In the genomic region with DNA sequence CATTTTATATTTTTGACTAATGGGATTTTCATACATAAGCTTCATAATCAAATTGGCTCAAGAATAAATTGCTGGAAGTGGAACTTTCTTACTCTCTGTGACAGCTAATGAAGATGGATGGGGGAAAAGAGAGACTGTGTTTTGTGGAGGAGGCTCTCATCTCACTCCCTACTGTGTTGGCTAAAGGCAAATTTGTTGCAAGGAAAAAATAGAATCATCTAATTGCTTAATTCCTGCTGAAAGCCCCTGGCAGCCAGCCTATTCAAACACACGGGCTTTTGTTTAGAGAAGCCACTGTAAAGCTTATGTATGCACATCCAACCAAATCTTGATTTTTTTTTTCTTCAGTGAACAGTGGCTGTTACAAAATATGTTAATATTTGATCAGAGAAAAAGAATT, we compare ENCODE assay signal across 10 mouse cellular contexts.
DNase-seq lines count a peak whose midpoint lies in the region; ATAC-seq and TF ChIP-seq lines count a peak whose summit lies in the region.
"Had no signal": no experiment of that assay in that cellular context is flagged by ENCODE, and none has a peak within 500 bp of the region (broad histone marks: within the 10 kb centered on the region; RNA-seq: fewer than 3 reads in every experiment).

No protein-coding gene starts in this region.

- no peaks in the 10 kb centered on the region for H3K27me3 ChIP-seq in embryonic facial prominence, embryonic 11.5 days (ENCODE audit: control insufficient read depth, insufficient read depth, low read length)
- no peaks in the 10 kb centered on the region for H3K27me3 ChIP-seq in embryonic facial prominence, embryonic 10.5 days (replicated peaks; ENCODE audit: low read depth, poor library complexity, severe bottlenecking)
- peaks cover 18% of the 10 kb centered on the region; the same call in 1 of the 2 replicates for H3K27me3 ChIP-seq in midbrain, embryonic 13.5 days
- H3K27me3 ChIP-seq in midbrain, embryonic 10.5 days (ENCODE audit: low read depth, poor library complexity, severe bottlenecking) = peaks cover 13% of the 10 kb centered on the region; the same call in 1 of the 2 replicates
- no peaks in the 10 kb centered on the region for H3K27me3 ChIP-seq in intestine, embryonic 16.5 days (replicated peaks; ENCODE audit: control insufficient read depth, insufficient read depth, low read length)
- no peaks in the 10 kb centered on the region for H3K27me3 ChIP-seq in thymus, adult 2 months (ENCODE audit: control insufficient read depth, insufficient read depth, low read length)

- no peaks in the 10 kb centered on the region for H3K36me3 ChIP-seq in embryonic facial prominence, embryonic 11.5 days (replicated peaks; ENCODE audit: control insufficient read depth, insufficient read depth, low read depth, low read length)
- H3K36me3 ChIP-seq in embryonic facial prominence, embryonic 10.5 days (replicated peaks) = no peaks in the 10 kb centered on the region
- no peaks in the 10 kb centered on the region for H3K36me3 ChIP-seq in midbrain, embryonic 13.5 days
- no peaks in the 10 kb centered on the region for H3K36me3 ChIP-seq in midbrain, embryonic 10.5 days
- no peaks in the 10 kb centered on the region for H3K36me3 ChIP-seq in intestine, embryonic 16.5 days (ENCODE audit: control insufficient read depth, insufficient read depth, low read length)
- H3K36me3 ChIP-seq in thymus, adult 2 months (ENCODE audit: control insufficient read depth, insufficient read depth, low read length) = no peaks in the 10 kb centered on the region

- H3K9me3 ChIP-seq in embryonic facial prominence, embryonic 11.5 days (replicated peaks; ENCODE audit: control insufficient read depth, low read length) = no peaks in the 10 kb centered on the region
- H3K9me3 ChIP-seq in embryonic facial prominence, embryonic 10.5 days = no peaks in the 10 kb centered on the region
- H3K9me3 ChIP-seq in midbrain, embryonic 13.5 days = no peaks in the 10 kb centered on the region
- no peaks in the 10 kb centered on the region for H3K9me3 ChIP-seq in midbrain, embryonic 10.5 days (replicated peaks)
- no peaks in the 10 kb centered on the region for H3K9me3 ChIP-seq in intestine, embryonic 16.5 days (ENCODE audit: control insufficient read depth, low read length)

- no peak for TF ChIP-seq POLR2A in thymus, adult 2 months (IDR thresholded peaks at IDR 0.05; ENCODE audit: control insufficient read depth, extremely low read depth, insufficient read depth, low read length, poor library complexity)

- no peak for TF ChIP-seq CTCF in thymus, adult 2 months (IDR thresholded peaks at IDR 0.05; ENCODE audit: borderline replicate concordance, control insufficient read depth, extremely low read depth, insufficient read depth, low read length, poor library complexity)

- ATAC-seq in embryonic facial prominence, embryonic 11.5 days (replicated peaks; ENCODE audit: insufficient number of reproducible peaks, low FRiP score, low TSS enrichment, low read depth) = no peak
- peak; percentile 38; the same call in 1 of the 2 replicates for ATAC-seq in midbrain, embryonic 13.5 days
- peak; percentile 23; the same call in 1 of the 2 replicates for ATAC-seq in intestine, embryonic 16.5 days

- H3K4me2 ChIP-seq in embryonic facial prominence, embryonic 11.5 days (ENCODE audit: low read depth, low read length) = no peak overlapping the region
- H3K4me2 ChIP-seq in midbrain, embryonic 13.5 days (replicated peaks) = no peak overlapping the region
- H3K4me2 ChIP-seq in intestine, embryonic 16.5 days (ENCODE audit: low read depth, low read length) = no peak overlapping the region

- DNase-seq in embryonic facial prominence, embryonic 11.5 days (ENCODE audit: low spot score) = peak; percentile 18
- DNase-seq in embryonic facial prominence, embryonic 10.5 days (ENCODE audit: low spot score) = no peak
- no peak for DNase-seq in midbrain, embryonic 10.5 days (ENCODE audit: low spot score)
- DNase-seq in telencephalon, adult 2 months (ENCODE audit: low read depth, low spot score) = peak; percentile 34
- no peak for DNase-seq in thymus, adult 2 months
- DNase-seq in spleen, adult 12 weeks (ENCODE audit: low spot score) = no peak
- DNase-seq: cerebellum, adult 9-10 months; heart, postnatal 36 days had no signal

- H3K4me3 ChIP-seq in embryonic facial prominence, embryonic 11.5 days (ENCODE audit: low read depth, low read length) = no peak overlapping the region
- no peak overlapping the region for H3K4me3 ChIP-seq in embryonic facial prominence, embryonic 10.5 days
- H3K4me3 ChIP-seq in midbrain, embryonic 13.5 days (replicated peaks) = no peak overlapping the region
- no peak overlapping the region for H3K4me3 ChIP-seq in midbrain, embryonic 10.5 days
- H3K4me3 ChIP-seq in intestine, embryonic 16.5 days (ENCODE audit: low read length) = no peak overlapping the region
- H3K4me3 ChIP-seq in thymus, adult 2 months (ENCODE audit: control insufficient read depth, insufficient read depth, low read length) = no peak overlapping the region

- H3K4me1 ChIP-seq in embryonic facial prominence, embryonic 11.5 days (ENCODE audit: control insufficient read depth, insufficient read depth, low read length) = no peaks in the 10 kb centered on the region
- no peaks in the 10 kb centered on the region for H3K4me1 ChIP-seq in embryonic facial prominence, embryonic 10.5 days
- peaks cover 16% of the 10 kb centered on the region; the same call in 1 of the 2 replicates for H3K4me1 ChIP-seq in midbrain, embryonic 13.5 days (replicated peaks)
- H3K4me1 ChIP-seq in midbrain, embryonic 10.5 days = peaks cover 13% of the 10 kb centered on the region
- H3K4me1 ChIP-seq in intestine, embryonic 16.5 days (ENCODE audit: control insufficient read depth, insufficient read depth, low read length) = no peaks in the 10 kb centered on the region
- H3K4me1 ChIP-seq in thymus, adult 2 months (replicated peaks; ENCODE audit: control insufficient read depth, insufficient read depth, low read length) = no peaks in the 10 kb centered on the region

- WGBS in embryonic facial prominence, embryonic 11.5 days = 19% methylated on average over 1 of the region's 1 CpGs
- 19% methylated on average over 1 of the region's 1 CpGs for WGBS in embryonic facial prominence, embryonic 10.5 days
- 0% methylated on average over 1 of the region's 1 CpGs for WGBS in midbrain, embryonic 13.5 days
- 27% methylated on average over 1 of the region's 1 CpGs for WGBS in midbrain, embryonic 10.5 days
- WGBS in intestine, embryonic 16.5 days = 5% methylated on average over 1 of the region's 1 CpGs
- WGBS in thymus, adult 2 months = 69% methylated on average over 1 of the region's 1 CpGs

- H3K27ac ChIP-seq in embryonic facial prominence, embryonic 11.5 days (replicated peaks; ENCODE audit: low read depth, low read length) = no peak overlapping the region
- no peak overlapping the region for H3K27ac ChIP-seq in embryonic facial prominence, embryonic 10.5 days (replicated peaks)
- no peak overlapping the region for H3K27ac ChIP-seq in midbrain, embryonic 13.5 days
- H3K27ac ChIP-seq in midbrain, embryonic 10.5 days (replicated peaks) = no peak overlapping the region
- no peak overlapping the region for H3K27ac ChIP-seq in intestine, embryonic 16.5 days (ENCODE audit: low read length)
- H3K27ac ChIP-seq in thymus, adult 2 months (ENCODE audit: control insufficient read depth, insufficient read depth, low read length) = no peak overlapping the region

- H3K9ac ChIP-seq in embryonic facial prominence, embryonic 11.5 days (replicated peaks; ENCODE audit: low read length) = no peak overlapping the region
- no peak overlapping the region for H3K9ac ChIP-seq in midbrain, embryonic 13.5 days (replicated peaks)
- H3K9ac ChIP-seq in intestine, embryonic 16.5 days (ENCODE audit: low read depth, low read length) = no peak overlapping the region

Comparison
In these comparisons a context has a peak if more than half of its experiments do, and no peak if none do; other contexts are left out.
1. DNase-seq: peak in embryonic facial prominence, embryonic 11.5 days (single experiment) and telencephalon, adult 2 months (single experiment); none in embryonic facial prominence, embryonic 10.5 days (single experiment), midbrain, embryonic 10.5 days (single experiment), thymus, adult 2 months (single experiment) and spleen, adult 12 weeks (single experiment).